Mouse (Mus musculus) MEL (cell line): ENCODE results near the gene Wdr45b. TPM values are rescaled to one million over a fixed set of nuclear protein-coding genes. Genes with fewer than 3 reads are reported as not detected.

Source experiments
- DNase-seq: peaks from one replicate; pipeline ENCODE4 v3.0.0; 2011; ENCODE audit warnings: low read depth, low spot score
- H3K27ac ChIP-seq: 2 replicates; pipeline ENCODE4 v1.5.1; 2012; ENCODE audit warnings: low read depth, mild to moderate bottlenecking, control low read depth, low read length, moderate library complexity; ENCODE audit not compliant: control insufficient read depth
- H3K27me3 ChIP-seq, 2 experiments: fragments of 150-350 bp in 1 of 2; sonication (generic) in 1 of 2; 2 replicates each; pipeline ENCODE4 v1.6.1; 2012; ENCODE audit warnings: low read length in 2 of 2, mild to moderate bottlenecking in 2 of 2, improper control_type of control experiment in 1 of 2, moderate library complexity in 1 of 2; ENCODE audit not compliant: insufficient read depth in 2 of 2, control insufficient read depth in 1 of 2
- H3K36me3 ChIP-seq, 2 experiments: 2 replicates each; pipeline ENCODE4 v1.6.1; 2012 to 2014; ENCODE audit warnings: low read length in 2 of 2, improper control_type of control experiment in 1 of 2, inconsistent platforms in 1 of 2, mild to moderate bottlenecking in 1 of 2; ENCODE audit not compliant: insufficient read depth in 2 of 2, control insufficient read depth in 1 of 2
- H3K4me1 ChIP-seq, 2 experiments: fragments of 150-350 bp in 1 of 2; sonication (generic) in 1 of 2; 2 replicates each; pipeline ENCODE4 v1.6.1; 2012; ENCODE audit warnings: low read length in 2 of 2, improper control_type of control experiment in 1 of 2, mild to moderate bottlenecking in 1 of 2; ENCODE audit not compliant: insufficient read depth in 2 of 2, control insufficient read depth in 1 of 2
- H3K4me3 ChIP-seq, 2 experiments: fragments of 150-350 bp in 1 of 2; sonication (generic) in 1 of 2; 2 replicates each; pipeline ENCODE4 v1.5.1; 2012; ENCODE audit warnings: low read depth in 2 of 2, low read length in 2 of 2, mild to moderate bottlenecking in 2 of 2, moderate library complexity in 2 of 2, control low read depth in 1 of 2, improper control_type of control experiment in 1 of 2; ENCODE audit not compliant: control insufficient read depth in 1 of 2, insufficient read depth in 1 of 2
- H3K79me2 ChIP-seq: 2 replicates; pipeline ENCODE4 v1.6.1; 2012; ENCODE audit warnings: mild to moderate bottlenecking, low read length, moderate library complexity; ENCODE audit not compliant: control insufficient read depth, poor library complexity, insufficient read depth
- H3K9ac ChIP-seq: 2 replicates; pipeline ENCODE4 v1.6.1; 2012; ENCODE audit warnings: low read depth, mild to moderate bottlenecking, control low read depth, low read length, moderate library complexity; ENCODE audit not compliant: control insufficient read depth, poor library complexity, severe bottlenecking
- H3K9me3 ChIP-seq: fragments of 150-350 bp; sonication (generic); replicated peaks from 2 replicates; pipeline ENCODE4 v1.6.1; 2012; ENCODE audit warnings: mild to moderate bottlenecking, low read length, improper control_type of control experiment, moderate library complexity; ENCODE audit not compliant: insufficient read depth
- ELF1 ChIP-seq: IDR thresholded peaks from 2 replicates; pipeline ENCODE4 v1.6.1; 2014; ENCODE audit warnings: low read depth, mild to moderate bottlenecking, inconsistent platforms, low read length, improper control_type of control experiment, moderate library complexity
- EP300 ChIP-seq, 2 experiments: IDR thresholded peaks; 2 replicates each; pipeline ENCODE4 v1.6.1; 2011; ENCODE audit warnings: improper control_type of control experiment in 2 of 2, low read length in 2 of 2, low read depth in 1 of 2, mild to moderate bottlenecking in 1 of 2
- ETS1 ChIP-seq: IDR thresholded peaks from 2 replicates; pipeline ENCODE4 v1.6.1; 2012; ENCODE audit warnings: low read depth, mild to moderate bottlenecking, inconsistent platforms, low read length, improper control_type of control experiment, moderate library complexity
- GABPA ChIP-seq: IDR thresholded peaks from 2 replicates; pipeline ENCODE4 v1.6.1; 2012; ENCODE audit warnings: low read depth, mild to moderate bottlenecking, inconsistent platforms, low read length, improper control_type of control experiment, moderate library complexity
- GATA1 ChIP-seq: IDR thresholded peaks from 2 replicates; pipeline ENCODE4 v1.6.1; 2011; ENCODE audit warnings: low read depth, low read length, improper control_type of control experiment
- KAT2A ChIP-seq: conservative IDR thresholded peaks from 2 replicates; pipeline ENCODE4 v1.6.1; 2012; ENCODE audit warnings: low read depth, low read length, improper control_type of control experiment, inconsistent platforms
- MAFK ChIP-seq: IDR thresholded peaks from 2 replicates; pipeline ENCODE4 v1.6.1; 2011; ENCODE audit warnings: low read depth, mild to moderate bottlenecking, low read length, improper control_type of control experiment, borderline replicate concordance
- MAZ ChIP-seq: IDR thresholded peaks from 2 replicates; pipeline ENCODE4 v1.6.1; 2012; ENCODE audit warnings: low read depth, mild to moderate bottlenecking, inconsistent platforms, low read length, improper control_type of control experiment
- MEF2A ChIP-seq: IDR thresholded peaks from 2 replicates; pipeline ENCODE4 v1.6.1; 2014; ENCODE audit warnings: low read depth, mild to moderate bottlenecking, inconsistent platforms, low read length, improper control_type of control experiment; ENCODE audit not compliant: poor library complexity, insufficient replicate concordance, severe bottlenecking; ENCODE audit errors: extremely low read depth
- MYB ChIP-seq: IDR thresholded peaks from 2 replicates; pipeline ENCODE4 v1.6.1; 2011; ENCODE audit warnings: mild to moderate bottlenecking, low read depth, low read length, improper control_type of control experiment
- MYC ChIP-seq: IDR thresholded peaks from 2 replicates; pipeline ENCODE4 v1.6.1; 2011; ENCODE audit warnings: low read depth, mild to moderate bottlenecking, low read length, improper control_type of control experiment, moderate library complexity
- NELFE ChIP-seq: IDR thresholded peaks from 2 replicates; pipeline ENCODE4 v1.6.1; 2011; ENCODE audit warnings: low read depth, low read length, improper control_type of control experiment
- NRF1 ChIP-seq: IDR thresholded peaks from 2 replicates; pipeline ENCODE4 v1.6.1; 2014; ENCODE audit warnings: low read depth, mild to moderate bottlenecking, inconsistent platforms, low read length, improper control_type of control experiment, moderate library complexity; ENCODE audit not compliant: poor library complexity, insufficient read depth, severe bottlenecking
- POLR2AphosphoS2 ChIP-seq: IDR thresholded peaks from 2 replicates; pipeline ENCODE4 v1.6.1; 2011; ENCODE audit warnings: low read length, improper control_type of control experiment
- POLR2AphosphoS5 ChIP-seq: IDR thresholded peaks from 2 replicates; pipeline ENCODE4 v1.6.1; 2012; ENCODE audit warnings: low read depth, borderline replicate concordance, mild to moderate bottlenecking, inconsistent platforms, low read length, moderate library complexity, mixed read lengths
- RAD21 ChIP-seq: IDR thresholded peaks from 2 replicates; pipeline ENCODE4 v1.6.1; 2011; ENCODE audit warnings: mild to moderate bottlenecking, low read depth, low read length, improper control_type of control experiment
- TBP ChIP-seq: IDR thresholded peaks from 2 replicates; pipeline ENCODE4 v1.8.0; 2011; ENCODE audit warnings: low read depth, low read length, improper control_type of control experiment
- TCF12 ChIP-seq: IDR thresholded peaks from 2 replicates; pipeline ENCODE4 v1.6.1; 2014; ENCODE audit warnings: low read depth, mild to moderate bottlenecking, inconsistent platforms, low read length, improper control_type of control experiment, moderate library complexity
- ZC3H11A ChIP-seq: IDR thresholded peaks from 2 replicates; pipeline ENCODE4 v1.6.1; 2012; ENCODE audit warnings: low read depth, mild to moderate bottlenecking, inconsistent platforms, low read length, improper control_type of control experiment
- ZKSCAN1 ChIP-seq: IDR thresholded peaks from 2 replicates; pipeline ENCODE4 v1.6.1; 2012; ENCODE audit warnings: low read depth, mild to moderate bottlenecking, inconsistent platforms, low read length, improper control_type of control experiment, moderate library complexity
- ZMIZ1 ChIP-seq: IDR thresholded peaks from 2 replicates; pipeline ENCODE4 v1.6.1; 2012; ENCODE audit warnings: low read depth, mild to moderate bottlenecking, inconsistent platforms, low read length, improper control_type of control experiment, moderate library complexity
- polyA plus RNA-seq, 2 experiments: library from polyadenylated mRNA; stranded (reverse) in 1 of 2; unstranded in 1 of 2; fragments of >175 nt in 1 of 2; fragments of >200 nt in 1 of 2; gene quantifications; 2 replicates each; pipeline versions ENCODE4 v1.2.1 to v1.2.4; 2012; ENCODE audit warnings: low replicate concordance in 2 of 2, low read depth in 1 of 2; ENCODE audit not compliant: insufficient read length in 2 of 2, insufficient read depth in 1 of 2, missing spikeins in 1 of 2
- total RNA-seq: library from RNA; depleted of rRNA; stranded (reverse); fragments of 300-350 nt; gene quantifications from 2 replicates; pipeline ENCODE4 v1.2.3, GENCODE M21; 2012

The Wdr45b gene
- total and polyA plus RNA-seq, 3 experiments: 39.3 to 41.9 TPM; not detected in 1

GRCm38 (mm10) chr11:121328619-121329018 lies 25.6 kb downstream of the Wdr45b start:
- H3K9me3 ChIP-seq: no peaks in the 10 kb centered on the region
- H3K9ac ChIP-seq: no peak overlapping the region
- peaks cover 0 to 34% of the 10 kb centered on the region in 2 experiments; a peak in 2 of 4 replicates for H3K36me3 ChIP-seq
- TF ChIP-seq TCF12: no peak
- TF ChIP-seq MYC: no peak
- TF ChIP-seq NELFE: no peak
- TF ChIP-seq ETS1: no peak
- no peak for TF ChIP-seq ZC3H11A
- no peak for TF ChIP-seq MAFK
- TF ChIP-seq ZMIZ1: no peak
- DNase-seq: no peak
- no peaks in the 10 kb centered on the region for H3K4me1 ChIP-seq
- H3K4me3 ChIP-seq: no peak overlapping the region
- no peak overlapping the region for H3K27ac ChIP-seq
- H3K27me3 ChIP-seq: no peaks in the 10 kb centered on the region
- no peaks in the 10 kb centered on the region; the same call in 1 of the 2 replicates for H3K79me2 ChIP-seq

GRCm38 (mm10) chr11:121328206-121328605 lies 26.0 kb downstream of the Wdr45b start:
- DNase-seq: no peak
- peaks cover 0 to 30% of the 10 kb centered on the region in 2 experiments; a peak in 2 of 4 replicates for H3K36me3 ChIP-seq
- no peaks in the 10 kb centered on the region for H3K4me1 ChIP-seq
- no peak overlapping the region for H3K4me3 ChIP-seq
- no peaks in the 10 kb centered on the region for H3K79me2 ChIP-seq
- TF ChIP-seq GABPA (no peak), KAT2A (no peak), ELF1 (no peak), MYB (no peak), ZC3H11A (no peak), GATA1 (no peak), POLR2AphosphoS5 (no peak), ETS1 (no peak), MAFK (no peak), TCF12 (no peak), MAZ (no peak), ZMIZ1 (no peak), NRF1 (no peak), MEF2A (no peak), POLR2AphosphoS2 (no peak), RAD21 (no peak), TBP (no peak), EP300 (IDR thresholded peaks at IDR 0.05; ENCODE audit: low read depth in 1 of 2, low read length in 2 of 2) (no peak), MYC (no peak), ZKSCAN1 (no peak)
- H3K9me3 ChIP-seq: no peaks in the 10 kb centered on the region
- no peaks in the 10 kb centered on the region for H3K27me3 ChIP-seq
- H3K27ac ChIP-seq: no peak overlapping the region
- H3K9ac ChIP-seq: no peak overlapping the region
